Mouse (Mus musculus) hindbrain, embryonic 14.5 days (tissue): ENCODE measurements around the gene Zcchc3. TPM values are rescaled to one million over a fixed set of nuclear protein-coding genes. Genes with fewer than 3 reads are reported as not detected.
A peak's percentile ranks its signal among the peaks of the same experiment; 100 is the strongest.

ENCODE experiments used
- ATAC-seq: fragments of 200-750 bp; cut with Nextera tagmentation; 2 replicates; pipeline ENCODE4 v1.8.0; 2017; ENCODE audit warnings: moderate number of reproducible peaks, mild to moderate bottlenecking, moderate TSS enrichment, moderate library complexity; ENCODE audit not compliant: low FRiP score
- DNase-seq: peaks from one replicate; pipeline ENCODE4 v3.0.0-alpha.2; 2015; ENCODE audit warnings: low spot score
- H3K27ac ChIP-seq: fragments of 300-500 bp; sonication (generic); 2 replicates; pipeline ENCODE4 v1.5.1; 2014; ENCODE audit warnings: mild to moderate bottlenecking, moderate library complexity
- H3K27me3 ChIP-seq: fragments of 300-500 bp; sonication (generic); 2 replicates; pipeline ENCODE4 v1.6.1; 2014; ENCODE audit warnings: mild to moderate bottlenecking, low read length, mixed read lengths; ENCODE audit not compliant: control insufficient read depth, insufficient read depth
- H3K36me3 ChIP-seq: fragments of 300-500 bp; sonication (generic); replicated peaks from 2 replicates; pipeline ENCODE4 v1.6.1; 2014; ENCODE audit not compliant: control insufficient read depth, insufficient read depth
- H3K4me1 ChIP-seq: fragments of 300-500 bp; sonication (generic); replicated peaks from 2 replicates; pipeline ENCODE4 v1.6.1; 2014; ENCODE audit warnings: antibody characterized with exemption, low read length, mixed read lengths; ENCODE audit not compliant: control insufficient read depth, insufficient read depth
- H3K4me2 ChIP-seq: fragments of 300-500 bp; sonication (generic); replicated peaks from 2 replicates; pipeline ENCODE4 v1.6.1; 2014; ENCODE audit warnings: mild to moderate bottlenecking, moderate library complexity
- H3K4me3 ChIP-seq: fragments of 300-500 bp; sonication (generic); replicated peaks from 2 replicates; pipeline ENCODE4 v1.5.1; 2014; ENCODE audit warnings: mild to moderate bottlenecking, low read length
- H3K9ac ChIP-seq: fragments of 300-500 bp; sonication (generic); 2 replicates; pipeline ENCODE4 v1.6.1; 2014
- H3K9me3 ChIP-seq: fragments of 300-500 bp; sonication (generic); 2 replicates; pipeline ENCODE4 v1.6.1; 2016; ENCODE audit warnings: low read length; ENCODE audit not compliant: control insufficient read depth
- WGBS: fragments of 180-500 bp; shearing (Covaris S2); extraction: QIAGEN DNeasy Blood & Tissue Kit; methylation state at CpG from one replicate; pipeline ENCODE4 v1.1.7; 2014; 5-methylcytosine and 5-hydroxymethylcytosine counted together
- polyA plus RNA-seq: library from polyadenylated mRNA; unstranded; fragments of >200 nt; fragmentation: Nextera tagmentation; extraction: Ambion mirVana; gene quantifications from 2 replicates; pipeline ENCODE4 v1.2.1, GENCODE M21; 2014

Gene Zcchc3
- polyA plus RNA-seq, result 16.5 and 17.2 TPM in 2 replicates

DNA sequence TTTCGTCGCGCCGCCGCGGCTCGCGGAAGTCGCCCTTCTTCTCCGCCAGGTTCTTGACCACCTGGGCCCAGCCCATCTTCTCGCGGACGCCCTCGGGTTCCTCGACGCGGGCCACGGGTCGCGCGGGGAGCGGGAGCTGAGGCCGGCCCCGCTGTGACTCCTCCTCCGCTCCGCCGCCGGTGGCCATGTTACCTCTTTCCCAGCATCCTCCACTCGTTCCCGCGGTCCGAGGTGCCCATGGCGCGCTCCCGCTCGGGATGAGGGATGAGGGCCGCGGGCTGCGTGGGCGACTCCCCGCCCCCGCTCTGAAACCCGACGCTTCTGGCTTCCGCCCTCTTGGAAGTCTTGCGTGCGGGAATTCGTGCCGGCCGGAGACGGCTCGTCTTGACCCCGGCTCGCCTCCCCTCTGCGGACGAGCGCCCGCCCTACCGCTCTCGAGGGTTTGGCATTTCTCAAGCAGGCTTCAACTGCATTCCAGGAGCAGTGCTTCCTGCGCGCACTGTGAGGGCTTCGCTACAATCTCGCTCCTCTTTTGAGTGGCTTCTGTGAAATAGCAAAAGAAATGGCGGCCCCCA is at the start of gene Zcchc3:
Gene Zcchc3, minus strand, starts transcription at position 437 of the 575 bp plus-strand sequence.
- peak; percentile 82 for DNase-seq
- peak; percentile 80 for ATAC-seq
- H3K9me3 ChIP-seq, result peaks cover 4% of the 10 kb centered on the region; the same call in 1 of the 2 replicates
- peak within 1 kb of the TSS; percentile 90 for H3K4me3 ChIP-seq
- no peaks in the 10 kb centered on the region for H3K36me3 ChIP-seq
- H3K27ac ChIP-seq, result peak within 1 kb of the TSS; percentile 92
- no peaks in the 10 kb centered on the region for H3K27me3 ChIP-seq
- peak within 1 kb of the TSS; percentile 86 for H3K9ac ChIP-seq
- peaks cover 34% of the 10 kb centered on the region for H3K4me1 ChIP-seq
- WGBS, result under 1% methylated on average over 65 of the region's 65 CpGs
- peak within 1 kb of the TSS; percentile 98 for H3K4me2 ChIP-seq

DNA sequence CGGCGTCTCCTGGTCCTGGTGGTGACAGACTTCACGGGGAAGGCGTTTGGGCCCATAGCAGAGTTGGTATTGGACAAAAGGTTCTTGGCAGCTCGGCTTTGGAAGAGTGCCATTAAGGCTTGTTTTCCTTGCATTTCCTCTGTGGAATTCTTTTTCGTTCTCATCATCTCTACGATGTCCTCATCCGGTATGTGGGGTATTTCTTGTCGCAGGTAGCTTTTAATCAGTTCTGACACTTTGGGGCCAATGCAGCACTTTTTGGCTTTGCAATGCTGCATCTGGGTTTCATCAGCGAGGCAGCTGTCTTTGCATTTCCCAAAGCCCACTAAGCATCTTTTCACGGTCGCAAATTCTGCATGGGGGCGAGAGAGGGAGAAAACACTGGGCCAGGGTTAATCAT is 44.4 kb upstream of the Zcchc3 start:
- ATAC-seq (no peak), DNase-seq (no peak)
- Histone ChIP-seq H3K4me1 (no peaks in the 10 kb centered on the region), H3K27ac (no peak overlapping the region), H3K9ac (no peak overlapping the region), H3K9me3 (no peaks in the 10 kb centered on the region), H3K4me2 (no peak overlapping the region), H3K27me3 (no peaks in the 10 kb centered on the region), H3K4me3 (no peak overlapping the region), H3K36me3 (no peaks in the 10 kb centered on the region)
- 61% methylated on average over 13 of the region's 13 CpGs for WGBS

DNA sequence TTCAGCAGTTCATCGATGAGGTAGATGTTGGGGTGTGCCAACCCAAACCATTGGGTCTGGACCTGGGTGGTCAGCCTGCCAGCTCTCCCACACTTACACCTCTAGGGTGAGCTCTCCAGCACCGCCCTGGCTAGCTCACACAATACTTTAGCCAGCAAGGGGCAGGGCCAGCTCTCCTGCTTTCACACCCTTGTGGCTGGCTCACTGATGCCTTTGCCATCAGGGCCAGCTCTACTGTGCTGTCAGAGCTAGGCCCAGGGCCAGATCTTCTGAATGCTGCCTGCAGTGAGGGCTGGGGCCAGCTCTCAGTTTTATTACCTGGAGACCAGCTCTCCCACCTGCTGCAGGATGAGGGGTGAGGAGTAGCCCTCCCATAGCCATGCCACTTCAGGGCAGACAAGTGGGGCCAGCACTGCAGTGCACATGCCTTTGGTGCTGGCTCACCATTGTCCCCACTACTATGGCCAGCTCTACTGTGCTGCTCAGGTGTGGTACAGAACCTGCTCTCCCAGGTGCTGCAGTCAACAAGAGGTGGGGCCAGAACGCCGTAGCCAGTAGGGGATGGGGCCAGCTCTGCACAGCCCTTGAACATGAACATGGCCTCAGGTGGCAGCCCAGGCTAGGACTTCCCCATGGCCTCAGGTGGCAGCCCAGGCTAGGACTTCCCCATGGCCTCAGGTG is 37.4 kb upstream of the Zcchc3 start:
- H3K9me3 ChIP-seq, result no peaks in the 10 kb centered on the region
- H3K4me1 ChIP-seq, result no peaks in the 10 kb centered on the region
- WGBS, result 75% methylated on average over 4 of the region's 4 CpGs
- H3K9ac ChIP-seq, result no peak overlapping the region
- no peaks in the 10 kb centered on the region for H3K36me3 ChIP-seq
- ATAC-seq (no peak; the same call in 1 of the 2 replicates), DNase-seq (no peak)
- H3K27me3 ChIP-seq, result no peaks in the 10 kb centered on the region
- H3K4me3 ChIP-seq, result no peak overlapping the region
- H3K4me2 ChIP-seq, result no peak overlapping the region
- no peak overlapping the region for H3K27ac ChIP-seq

GRCm38 (mm10) chr2:152450241-152450640 is 35.4 kb upstream of the Zcchc3 start:
- no peaks in the 10 kb centered on the region for H3K27me3 ChIP-seq
- H3K9ac ChIP-seq, result no peak overlapping the region

DNA sequence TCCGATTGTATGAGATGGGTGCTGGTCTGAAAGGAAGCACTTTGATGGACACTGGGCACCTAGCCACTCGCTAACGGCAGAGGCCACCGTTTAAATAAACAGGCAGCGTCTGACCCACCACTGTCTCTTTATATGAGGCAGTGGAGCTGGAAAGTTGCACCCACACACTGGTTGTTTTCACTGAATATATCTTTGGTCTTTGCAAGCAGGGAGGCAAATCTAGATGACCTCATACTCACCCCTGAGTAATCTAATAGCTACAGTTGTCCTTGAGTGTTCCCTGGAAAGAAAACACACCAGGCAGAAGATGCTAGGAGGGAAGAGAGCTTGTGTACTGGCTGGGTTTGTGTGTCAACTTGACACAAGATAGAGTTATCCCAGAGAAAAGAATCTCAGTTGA is 32.6 kb upstream of the Zcchc3 start:
- Histone ChIP-seq H3K36me3 (no peaks in the 10 kb centered on the region), H3K4me1 (no peaks in the 10 kb centered on the region), H3K9ac (no peak overlapping the region), H3K9me3 (no peaks in the 10 kb centered on the region), H3K27me3 (no peaks in the 10 kb centered on the region), H3K27ac (no peak overlapping the region), H3K4me3 (no peak overlapping the region), H3K4me2 (no peak overlapping the region)
- no peak for ATAC-seq
- 60% methylated on average over 5 of the region's 5 CpGs for WGBS
- DNase-seq, result no peak

More at GRCm38 (mm10) chr2:152450241-152450640, 35.4 kb upstream of the Zcchc3 start:
- ATAC-seq (no peak), DNase-seq (peak; percentile 81)
- H3K4me1 ChIP-seq, result no peaks in the 10 kb centered on the region
- no peak overlapping the region for H3K4me2 ChIP-seq
- no peak overlapping the region for H3K27ac ChIP-seq
- 8% methylated on average over 5 of the region's 5 CpGs for WGBS
- no peaks in the 10 kb centered on the region for H3K36me3 ChIP-seq
- H3K9me3 ChIP-seq, result no peaks in the 10 kb centered on the region
- no peak overlapping the region for H3K4me3 ChIP-seq

DNA sequence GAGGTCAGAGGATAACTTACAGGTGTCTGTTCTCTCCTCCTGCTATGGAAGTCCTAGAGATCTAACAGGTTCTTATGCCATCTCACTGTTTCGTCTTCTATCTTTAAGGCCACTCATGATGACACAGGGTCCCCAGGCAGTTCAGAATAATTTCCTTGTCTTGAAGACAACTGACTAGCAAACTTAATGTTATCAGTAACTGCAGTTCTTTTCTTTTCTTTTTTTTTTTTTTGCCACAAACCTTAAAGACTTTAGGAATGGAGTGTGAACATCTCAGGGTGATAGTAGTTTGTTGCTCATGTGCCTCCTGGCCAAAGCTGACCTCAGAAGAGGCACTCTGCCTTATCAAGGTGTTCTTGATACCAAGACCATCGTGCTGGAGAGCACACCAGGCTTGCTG is 31.8 kb upstream of the Zcchc3 start:
- WGBS, result 72% methylated on average over 2 of the region's 2 CpGs
- ATAC-seq (no peak), DNase-seq (no peak)
- Histone ChIP-seq H3K36me3 (no peaks in the 10 kb centered on the region), H3K27ac (no peak overlapping the region), H3K4me1 (no peaks in the 10 kb centered on the region), H3K4me3 (no peak overlapping the region), H3K9ac (no peak overlapping the region), H3K9me3 (no peaks in the 10 kb centered on the region), H3K27me3 (no peaks in the 10 kb centered on the region), H3K4me2 (no peak overlapping the region)

- no peak overlapping the region for H3K9ac ChIP-seq
- H3K4me2 ChIP-seq, result no peak overlapping the region
- no peaks in the 10 kb centered on the region for H3K36me3 ChIP-seq
- H3K27ac ChIP-seq, result no peak overlapping the region
- H3K27me3 ChIP-seq, result no peaks in the 10 kb centered on the region
- no peak for DNase-seq
- 91% methylated on average over 8 of the region's 8 CpGs for WGBS
- ATAC-seq, result no peak
- H3K9me3 ChIP-seq, result no peaks in the 10 kb centered on the region
- H3K4me3 ChIP-seq, result no peak overlapping the region
- H3K4me1 ChIP-seq, result no peaks in the 10 kb centered on the region
Observed at GRCm38 (mm10) chr2:152443281-152443680, 28.5 kb upstream of the Zcchc3 start.

DNA sequence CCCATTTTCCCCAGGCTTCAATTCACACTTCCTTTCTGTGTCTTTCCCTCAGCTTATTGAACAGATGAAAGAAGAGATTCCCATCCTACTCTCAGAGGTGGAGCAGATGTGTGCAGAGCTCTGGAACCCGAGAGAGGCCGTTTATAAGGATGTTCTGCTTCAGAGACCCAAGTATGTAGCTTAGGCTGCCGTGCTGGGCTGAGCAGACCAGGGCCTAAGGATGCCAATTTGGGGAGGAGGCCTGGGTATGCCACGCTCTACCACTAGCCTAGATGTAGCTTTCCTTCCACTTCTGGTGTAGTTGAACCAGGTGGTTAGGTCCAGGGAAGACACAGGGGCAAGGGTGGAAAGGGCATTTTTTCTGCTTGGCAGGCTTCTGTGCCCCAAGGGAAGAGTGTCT is 27.5 kb upstream of the Zcchc3 start:
- WGBS, result 69% methylated on average over 4 of the region's 4 CpGs
- no peak for ATAC-seq
- Histone ChIP-seq H3K4me2 (no peak overlapping the region), H3K27ac (no peak overlapping the region), H3K27me3 (no peaks in the 10 kb centered on the region), H3K9ac (no peak overlapping the region), H3K4me1 (0 out of 2 replicates have a peak, but pooled peaks cover 1% of the 10 kb centered on the region), H3K9me3 (no peaks in the 10 kb centered on the region), H3K4me3 (no peak overlapping the region), H3K36me3 (no peaks in the 10 kb centered on the region)
- no peak for DNase-seq

GRCm38 (mm10) chr2:152439833-152440232 is 25.0 kb upstream of the Zcchc3 start:
- no peak overlapping the region for H3K9ac ChIP-seq
- H3K4me3 ChIP-seq, result no peak overlapping the region
- H3K4me1 ChIP-seq, result 0 out of 2 replicates have a peak, but pooled peaks cover 12% of the 10 kb centered on the region
- 89% methylated on average over 2 of the region's 2 CpGs for WGBS
- no peaks in the 10 kb centered on the region for H3K27me3 ChIP-seq
- ATAC-seq, result no peak
- H3K36me3 ChIP-seq, result no peaks in the 10 kb centered on the region
- H3K27ac ChIP-seq, result no peak overlapping the region
- H3K4me2 ChIP-seq, result no peak overlapping the region
- H3K9me3 ChIP-seq, result no peaks in the 10 kb centered on the region
- DNase-seq, result no peak
